10 mouse cellular contexts compared by ENCODE assay signal in genomic region chr19:40407186-40407585, GRCm38 (mm10).
"Had no signal": no experiment of that assay in that cellular context is flagged by ENCODE, and none has a peak within 500 bp of the region (broad histone marks: within the 10 kb centered on the region; RNA-seq: fewer than 3 reads in every experiment).

No protein-coding gene starts in this region.

- DNase-seq: lung, adult 2 months; lung, postnatal 36 days; right cerebral cortex, postnatal 14 days; thymus, postnatal 4 days had no signal

- H3K27ac ChIP-seq: intestine, embryonic 15.5 days; limb, embryonic 10.5 days; liver, embryonic 14.5 days; midbrain, embryonic 13.5 days; stomach, embryonic 15.5 days had no signal

- H3K36me3 ChIP-seq: intestine, embryonic 15.5 days; limb, embryonic 10.5 days; midbrain, embryonic 13.5 days; stomach, embryonic 15.5 days had no signal

- H3K4me3 ChIP-seq: intestine, embryonic 15.5 days; limb, embryonic 10.5 days; midbrain, embryonic 13.5 days; stomach, embryonic 15.5 days had no signal

- ATAC-seq: intestine, embryonic 15.5 days; lung, postnatal 0 days; midbrain, embryonic 13.5 days had no signal

- H3K9ac ChIP-seq: intestine, embryonic 15.5 days; liver, embryonic 14.5 days; midbrain, embryonic 13.5 days; stomach, embryonic 15.5 days had no signal

- H3K4me2 ChIP-seq: intestine, embryonic 15.5 days; midbrain, embryonic 13.5 days; stomach, embryonic 15.5 days had no signal

- H3K27me3 ChIP-seq: intestine, embryonic 15.5 days; midbrain, embryonic 13.5 days; stomach, embryonic 15.5 days had no signal

- H3K9me3 ChIP-seq: intestine, embryonic 15.5 days; limb, embryonic 10.5 days; midbrain, embryonic 13.5 days; stomach, embryonic 15.5 days had no signal
